Comparison of ENCODE assay signal across 15 mouse cellular contexts in the genomic region with DNA sequence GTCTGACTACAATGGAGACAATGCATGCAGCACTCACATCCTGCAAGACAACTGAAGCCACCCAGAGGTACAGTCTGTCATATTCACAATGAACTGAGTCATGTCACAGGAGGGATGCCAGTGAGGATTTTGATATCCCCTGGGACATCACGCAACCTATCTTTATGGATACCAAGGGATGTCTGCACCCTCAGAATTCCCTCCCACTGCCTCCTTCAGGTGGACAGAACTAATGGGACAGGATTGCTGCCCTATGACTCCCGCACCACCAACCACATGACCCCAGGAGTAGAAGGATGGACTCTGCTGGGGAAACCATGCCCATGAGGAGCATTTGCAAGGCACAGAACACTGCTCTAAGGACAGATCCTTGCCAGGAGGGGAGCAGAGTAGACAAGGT. TPM values are rescaled to one million over a fixed set of nuclear protein-coding genes. Genes with fewer than 3 reads are reported as not detected.
DNase-seq lines count a peak whose midpoint lies in the region; ATAC-seq and TF ChIP-seq lines count a peak whose summit lies in the region.
"Had no signal": no experiment of that assay in that cellular context is flagged by ENCODE, and none has a peak within 500 bp of the region (broad histone marks: within the 10 kb centered on the region; RNA-seq: fewer than 3 reads in every experiment).

No protein-coding gene starts in this region.

- no peak overlapping the region for H3K27ac ChIP-seq in hindbrain, embryonic 11.5 days (ENCODE audit: low read depth, low read length)
- no peak overlapping the region for H3K27ac ChIP-seq in hindbrain, embryonic 14.5 days
- peak overlapping the region; percentile 39; the same call in 1 of the 2 replicates for H3K27ac ChIP-seq in layer of hippocampus, adult 2 months
- H3K27ac ChIP-seq in midbrain, embryonic 14.5 days (replicated peaks; ENCODE audit: low read depth, low read length): no peak overlapping the region
- no peak overlapping the region for H3K27ac ChIP-seq in midbrain, embryonic 16.5 days (ENCODE audit: low read length)
- H3K27ac ChIP-seq: embryonic facial prominence, embryonic 12.5 days; embryonic facial prominence, embryonic 15.5 days; forebrain, embryonic 15.5 days; heart, embryonic 10.5 days; heart, embryonic 13.5 days; hindbrain, embryonic 15.5 days had no signal

- DNase-seq in CD4-positive, CD25-positive, alpha-beta regulatory T cell, adult 2 months (ENCODE audit: low read depth, low spot score): peak; percentile 40
- DNase-seq in hindbrain, embryonic 11.5 days (ENCODE audit: low spot score): no peak
- no peak for DNase-seq in hindbrain, embryonic 14.5 days (ENCODE audit: low spot score)
- DNase-seq in layer of hippocampus, adult 2 months (ENCODE audit: low spot score in 2 of 2): no peak
- no peak for DNase-seq in layer of hippocampus, postnatal 14 days (ENCODE audit: low spot score in 2 of 2)
- no peak for DNase-seq in midbrain, embryonic 14.5 days

- no peaks in the 10 kb centered on the region for H3K27me3 ChIP-seq in hindbrain, embryonic 11.5 days (ENCODE audit: control insufficient read depth, insufficient read depth, low read length)
- no peaks in the 10 kb centered on the region for H3K27me3 ChIP-seq in hindbrain, embryonic 14.5 days (ENCODE audit: control insufficient read depth, insufficient read depth, low read length)
- no peaks in the 10 kb centered on the region for H3K27me3 ChIP-seq in midbrain, embryonic 14.5 days (ENCODE audit: control insufficient read depth, insufficient read depth, low read length)
- no peaks in the 10 kb centered on the region for H3K27me3 ChIP-seq in midbrain, embryonic 16.5 days (ENCODE audit: control insufficient read depth, insufficient read depth, low read depth, low read length)
- H3K27me3 ChIP-seq: embryonic facial prominence, embryonic 12.5 days; embryonic facial prominence, embryonic 15.5 days; forebrain, embryonic 15.5 days; heart, embryonic 13.5 days; hindbrain, embryonic 15.5 days had no signal

- H3K4me2 ChIP-seq in hindbrain, embryonic 11.5 days (replicated peaks; ENCODE audit: low read depth, low read length): no peak overlapping the region
- H3K4me2 ChIP-seq in hindbrain, embryonic 14.5 days (replicated peaks): no peak overlapping the region
- H3K4me2 ChIP-seq in midbrain, embryonic 14.5 days (ENCODE audit: low read length): no peak overlapping the region
- H3K4me2 ChIP-seq in midbrain, embryonic 16.5 days (ENCODE audit: low read length): no peak overlapping the region
- H3K4me2 ChIP-seq: embryonic facial prominence, embryonic 12.5 days; embryonic facial prominence, embryonic 15.5 days; forebrain, embryonic 15.5 days; heart, embryonic 13.5 days; hindbrain, embryonic 15.5 days had no signal

- H3K9me3 ChIP-seq in hindbrain, embryonic 11.5 days (ENCODE audit: control insufficient read depth, low read length): no peaks in the 10 kb centered on the region
- H3K9me3 ChIP-seq in hindbrain, embryonic 14.5 days (ENCODE audit: control insufficient read depth, low read length): no peaks in the 10 kb centered on the region
- H3K9me3 ChIP-seq in midbrain, embryonic 14.5 days (ENCODE audit: control insufficient read depth, low read length): no peaks in the 10 kb centered on the region
- H3K9me3 ChIP-seq in midbrain, embryonic 16.5 days (replicated peaks; ENCODE audit: control insufficient read depth, low read length, poor library complexity, severe bottlenecking): no peaks in the 10 kb centered on the region
- H3K9me3 ChIP-seq: embryonic facial prominence, embryonic 12.5 days; embryonic facial prominence, embryonic 15.5 days; forebrain, embryonic 15.5 days; heart, embryonic 10.5 days; heart, embryonic 13.5 days; hindbrain, embryonic 15.5 days had no signal

- H3K4me3 ChIP-seq in hindbrain, embryonic 11.5 days (ENCODE audit: low read depth, low read length): no peak overlapping the region
- no peak overlapping the region for H3K4me3 ChIP-seq in hindbrain, embryonic 14.5 days (replicated peaks; ENCODE audit: low read length)
- no peak overlapping the region for H3K4me3 ChIP-seq in layer of hippocampus, adult 2 months
- H3K4me3 ChIP-seq in midbrain, embryonic 14.5 days (replicated peaks; ENCODE audit: low read depth, low read length): no peak overlapping the region
- no peak overlapping the region for H3K4me3 ChIP-seq in midbrain, embryonic 16.5 days (ENCODE audit: low read depth, low read length)
- H3K4me3 ChIP-seq: embryonic facial prominence, embryonic 12.5 days; embryonic facial prominence, embryonic 15.5 days; forebrain, embryonic 15.5 days; heart, embryonic 10.5 days; heart, embryonic 13.5 days; hindbrain, embryonic 15.5 days had no signal

- H3K9ac ChIP-seq in hindbrain, embryonic 11.5 days (ENCODE audit: low read depth, low read length): no peak overlapping the region
- H3K9ac ChIP-seq in hindbrain, embryonic 14.5 days: no peak overlapping the region
- H3K9ac ChIP-seq in midbrain, embryonic 14.5 days (replicated peaks; ENCODE audit: low read length): no peak overlapping the region
- no peak overlapping the region for H3K9ac ChIP-seq in midbrain, embryonic 16.5 days (ENCODE audit: low read depth, low read length)
- H3K9ac ChIP-seq: embryonic facial prominence, embryonic 12.5 days; embryonic facial prominence, embryonic 15.5 days; forebrain, embryonic 15.5 days; heart, embryonic 13.5 days; hindbrain, embryonic 15.5 days had no signal

- WGBS in hindbrain, embryonic 11.5 days: 100% methylated on average over 2 of the region's 2 CpGs
- WGBS in hindbrain, embryonic 14.5 days: 91% methylated on average over 2 of the region's 2 CpGs
- 92% methylated on average over 2 of the region's 2 CpGs for WGBS in midbrain, embryonic 14.5 days
- 94% methylated on average over 2 of the region's 2 CpGs for WGBS in midbrain, embryonic 16.5 days

- no peaks in the 10 kb centered on the region for H3K4me1 ChIP-seq in hindbrain, embryonic 11.5 days (replicated peaks; ENCODE audit: control insufficient read depth, insufficient read depth, low read length)
- no peaks in the 10 kb centered on the region for H3K4me1 ChIP-seq in hindbrain, embryonic 14.5 days (replicated peaks; ENCODE audit: control insufficient read depth, insufficient read depth, low read length)
- no peaks in the 10 kb centered on the region for H3K4me1 ChIP-seq in midbrain, embryonic 14.5 days (ENCODE audit: control insufficient read depth, insufficient read depth, low read length)
- no peaks in the 10 kb centered on the region for H3K4me1 ChIP-seq in midbrain, embryonic 16.5 days (ENCODE audit: control insufficient read depth, insufficient read depth, low read length)
- H3K4me1 ChIP-seq: embryonic facial prominence, embryonic 12.5 days; forebrain, embryonic 15.5 days; heart, embryonic 10.5 days; hindbrain, embryonic 15.5 days had no signal

- peaks cover 23% of the 10 kb centered on the region for H3K36me3 ChIP-seq in hindbrain, embryonic 11.5 days (ENCODE audit: control insufficient read depth, insufficient read depth, low read length)
- H3K36me3 ChIP-seq in hindbrain, embryonic 14.5 days (replicated peaks; ENCODE audit: control insufficient read depth, insufficient read depth): peaks cover 93% of the 10 kb centered on the region
- peaks cover 97% of the 10 kb centered on the region for H3K36me3 ChIP-seq in midbrain, embryonic 14.5 days (ENCODE audit: control insufficient read depth, insufficient read depth, low read length)
- H3K36me3 ChIP-seq in midbrain, embryonic 16.5 days (ENCODE audit: control insufficient read depth, insufficient read depth, low read length): peaks cover 53% of the 10 kb centered on the region

- no peak for TF ChIP-seq CTCF in layer of hippocampus, adult 2 months (conservative IDR thresholded peaks at IDR 0.05)

- no peak for ATAC-seq in CD4-positive, CD25-positive, alpha-beta regulatory T cell, adult 4 months
- ATAC-seq in hindbrain, embryonic 11.5 days (ENCODE audit: low FRiP score): peak; percentile 15; the same call in 1 of the 2 replicates
- ATAC-seq in hindbrain, embryonic 14.5 days (ENCODE audit: low FRiP score): no peak
- ATAC-seq in midbrain, embryonic 14.5 days (ENCODE audit: low FRiP score, low TSS enrichment): 0 out of 2 replicates have a peak, but pooled peaks have one; percentile 11
- ATAC-seq in midbrain, embryonic 16.5 days: no peak

RNA-seq across cellular contexts. Expression of a gene that starts 47.6 kb away (rescaled TPM):
- 10 to 100 TPM; 17.1 to 31.0 TPM for polyA plus RNA-seq in CD4-positive, CD25-positive, alpha-beta regulatory T cell, adult 4 months (2017; shearing (Covaris generic))
- polyA plus RNA-seq in hindbrain, embryonic 11.5 days (2014; fragmentation: Nextera tagmentation; extraction: Ambion mirVana): 4.4 and 4.8 TPM in 2 replicates
- 6.8 and 9.5 TPM in 2 replicates for polyA plus RNA-seq in hindbrain, embryonic 14.5 days (2014; fragmentation: Nextera tagmentation; extraction: Ambion mirVana)
- 10 to 100 TPM in 1 of 2 experiments, 1 to 10 TPM in 1; 9.1 to 17.4 TPM for total RNA-seq in layer of hippocampus, adult 2 months (2021)
- 10 to 100 TPM; 20.2 to 22.0 TPM for total RNA-seq in layer of hippocampus, postnatal 14 days (2021)
- 3.1 and 5.7 TPM in 2 replicates for polyA plus RNA-seq in midbrain, embryonic 14.5 days (2014; fragmentation: Nextera tagmentation; extraction: Ambion mirVana)
- polyA plus RNA-seq in midbrain, embryonic 16.5 days (2015; fragmentation: Nextera tagmentation; extraction: Ambion mirVana): 3.6 and 4.0 TPM in 2 replicates
- total RNA-seq: MEL had no signal

RNA-seq across cellular contexts. Expression of a gene that starts 54.8 kb away (rescaled TPM):
- polyA plus RNA-seq in CD4-positive, CD25-positive, alpha-beta regulatory T cell, adult 4 months (2017; shearing (Covaris generic)): 10 to 100 TPM; 55.3 to 76.0 TPM
- 73.4 and 75.9 TPM in 2 replicates for polyA plus RNA-seq in hindbrain, embryonic 11.5 days (2014; fragmentation: Nextera tagmentation; extraction: Ambion mirVana)
- polyA plus RNA-seq in hindbrain, embryonic 14.5 days (2014; fragmentation: Nextera tagmentation; extraction: Ambion mirVana): 59.3 and 60.5 TPM in 2 replicates
- 10 to 100 TPM; 69.7 to 75.1 TPM for total RNA-seq in layer of hippocampus, adult 2 months (2021)
- 10 to 100 TPM; 69.7 to 72.4 TPM for total RNA-seq in layer of hippocampus, postnatal 14 days (2021)
- polyA plus RNA-seq in midbrain, embryonic 14.5 days (2014; fragmentation: Nextera tagmentation; extraction: Ambion mirVana): 60.8 and 72.5 TPM in 2 replicates
- 56.4 and 57.9 TPM in 2 replicates for polyA plus RNA-seq in midbrain, embryonic 16.5 days (2015; fragmentation: Nextera tagmentation; extraction: Ambion mirVana)

Comparison
In these comparisons a context has a peak if more than half of its experiments do, and no peak if none do; other contexts are left out.
1. ATAC-seq: peak in hindbrain, embryonic 11.5 days (single experiment) and midbrain, embryonic 14.5 days (single experiment); none in CD4-positive, CD25-positive, alpha-beta regulatory T cell, adult 4 months (single experiment), hindbrain, embryonic 14.5 days (single experiment) and midbrain, embryonic 16.5 days (single experiment).